Mouse (Mus musculus) cerebellum, postnatal 36 days (tissue): ENCODE data around the gene Plk5.
A peak's percentile ranks its signal among the peaks of the same experiment; 100 is the strongest.

Source experiments
- DNase-seq, 2 experiments: peaks; one replicate each; pipeline ENCODE4 v3.0.0; 2021 to 2022; ENCODE audit warnings: mixed read lengths in 2 of 2

The Plk5 gene

GRCm38 (mm10) chr10:80357994-80358639, 1.9 kb downstream of the Plk5 start:
- DNase-seq: peak; percentile 71 to 81

GRCm38 (mm10) chr10:80363734-80364133, 7.5 kb downstream of the Plk5 start:
- no peak for DNase-seq

- no peak for DNase-seq
Observed at GRCm38 (mm10) chr10:80365736-80366135, 9.5 kb downstream of the Plk5 start.

- DNase-seq: no peak
Observed at GRCm38 (mm10) chr10:80367954-80368353, 11.7 kb downstream of the Plk5 start.

- no peak for DNase-seq
Observed at GRCm38 (mm10) chr10:80368392-80368791, 12.1 kb downstream of the Plk5 start.

- no peak for DNase-seq
Observed at GRCm38 (mm10) chr10:80369995-80370747, 13.9 kb downstream of the Plk5 start.

- DNase-seq: peak; percentile 67 to 69
Observed at GRCm38 (mm10) chr10:80371411-80371966, 15.2 kb downstream of the Plk5 start.

- DNase-seq: no peak
Observed at GRCm38 (mm10) chr10:80371983-80372382, 15.7 kb downstream of the Plk5 start.

GRCm38 (mm10) chr10:80372706-80373105, 16.4 kb downstream of the Plk5 start:
- DNase-seq: no peak

GRCm38 (mm10) chr10:80374063-80374462, 17.8 kb downstream of the Plk5 start:
- DNase-seq: peak; percentile 85 to 93

GRCm38 (mm10) chr10:80376160-80376559, 19.9 kb downstream of the Plk5 start:
- peak; percentile 95 for DNase-seq

GRCm38 (mm10) chr10:80377716-80378115, 21.5 kb downstream of the Plk5 start:
- peak in 1 of 2 experiments; percentile 51 for DNase-seq

GRCm38 (mm10) chr10:80382641-80383365, 26.5 kb downstream of the Plk5 start:
- DNase-seq: no peak

- no peak for DNase-seq
Observed at GRCm38 (mm10) chr10:80383431-80383830, 27.2 kb downstream of the Plk5 start.

GRCm38 (mm10) chr10:80384115-80384639, 27.9 kb downstream of the Plk5 start:
- no peak for DNase-seq

- DNase-seq: no peak
Observed at GRCm38 (mm10) chr10:80384709-80385108, 28.4 kb downstream of the Plk5 start.

- peak in 1 of 2 experiments; percentile 46 for DNase-seq
Observed at GRCm38 (mm10) chr10:80385310-80385709, 29.1 kb downstream of the Plk5 start.

GRCm38 (mm10) chr10:80385811-80386734, 29.8 kb downstream of the Plk5 start:
- no peak for DNase-seq

GRCm38 (mm10) chr10:80386735-80387471, 30.6 kb downstream of the Plk5 start:
- peak in 1 of 2 experiments; percentile 39 for DNase-seq

- peak; percentile 85 to 93 for DNase-seq
Observed at GRCm38 (mm10) chr10:80387522-80387959, 31.3 kb downstream of the Plk5 start, which contains the start of gene Mex3d. Mex3d (minus strand) TSS chr10:80387659.

GRCm38 (mm10) chr10:80388731-80389130, 32.5 kb downstream of the Plk5 start:
- DNase-seq: no peak
